Mouse (Mus musculus) frontal cortex, postnatal 36 days (tissue): ENCODE measurements around the gene B4gat1.

ENCODE experiments used
- DNase-seq, 2 experiments: peaks; one replicate each; pipeline ENCODE4 v3.0.0; 2022; ENCODE audit warnings: low spot score in 2 of 2

The B4gat1 gene

DNA sequence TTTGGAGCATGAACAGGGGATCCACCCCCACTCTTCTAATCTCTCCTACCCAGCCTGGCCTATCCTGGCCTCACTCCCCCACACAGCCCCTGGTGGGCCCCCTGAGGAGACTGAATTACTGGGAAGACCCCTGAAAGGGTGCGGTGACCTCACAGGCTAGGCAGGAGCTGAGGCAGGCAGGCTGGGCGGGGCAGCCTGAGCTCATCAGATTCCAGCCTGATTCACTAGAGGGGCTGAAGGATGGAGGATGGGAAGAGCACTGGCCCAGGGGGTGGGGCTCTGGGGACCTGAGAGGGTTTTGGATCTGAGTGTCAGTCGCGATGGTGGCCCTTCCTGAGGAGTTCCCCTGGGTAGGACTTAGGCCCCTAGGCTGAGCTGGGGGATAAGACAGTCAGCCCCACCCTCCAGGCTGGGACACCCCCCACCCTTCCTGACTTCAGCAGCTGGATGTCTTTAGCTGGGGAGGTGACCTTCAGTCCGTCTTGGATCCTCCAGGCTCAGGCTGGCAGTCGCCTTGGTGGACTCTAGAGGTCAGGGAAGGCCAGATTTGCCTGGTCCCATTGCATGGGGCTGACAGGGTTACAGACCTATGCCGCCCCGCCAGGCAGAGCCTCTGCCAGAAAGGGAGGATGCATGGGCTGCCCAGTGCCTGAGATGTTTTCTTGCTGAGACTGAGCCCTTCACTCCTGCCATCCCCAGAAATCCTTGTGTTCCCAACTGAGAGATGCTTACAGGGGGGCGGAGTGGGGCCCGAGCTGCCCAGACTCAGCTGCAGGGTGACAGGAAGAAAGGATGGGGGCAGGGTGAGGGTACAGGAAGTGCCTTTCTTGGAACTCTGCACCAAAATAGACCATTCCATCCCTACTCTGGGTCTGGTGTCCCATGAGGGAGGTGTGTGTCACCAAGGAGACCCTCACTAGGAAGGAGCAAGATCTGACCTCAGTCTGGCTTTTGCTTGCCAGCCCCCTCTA is 20.5 kb downstream of the B4gat1 start:
- DNase-seq, result no peak

DNA sequence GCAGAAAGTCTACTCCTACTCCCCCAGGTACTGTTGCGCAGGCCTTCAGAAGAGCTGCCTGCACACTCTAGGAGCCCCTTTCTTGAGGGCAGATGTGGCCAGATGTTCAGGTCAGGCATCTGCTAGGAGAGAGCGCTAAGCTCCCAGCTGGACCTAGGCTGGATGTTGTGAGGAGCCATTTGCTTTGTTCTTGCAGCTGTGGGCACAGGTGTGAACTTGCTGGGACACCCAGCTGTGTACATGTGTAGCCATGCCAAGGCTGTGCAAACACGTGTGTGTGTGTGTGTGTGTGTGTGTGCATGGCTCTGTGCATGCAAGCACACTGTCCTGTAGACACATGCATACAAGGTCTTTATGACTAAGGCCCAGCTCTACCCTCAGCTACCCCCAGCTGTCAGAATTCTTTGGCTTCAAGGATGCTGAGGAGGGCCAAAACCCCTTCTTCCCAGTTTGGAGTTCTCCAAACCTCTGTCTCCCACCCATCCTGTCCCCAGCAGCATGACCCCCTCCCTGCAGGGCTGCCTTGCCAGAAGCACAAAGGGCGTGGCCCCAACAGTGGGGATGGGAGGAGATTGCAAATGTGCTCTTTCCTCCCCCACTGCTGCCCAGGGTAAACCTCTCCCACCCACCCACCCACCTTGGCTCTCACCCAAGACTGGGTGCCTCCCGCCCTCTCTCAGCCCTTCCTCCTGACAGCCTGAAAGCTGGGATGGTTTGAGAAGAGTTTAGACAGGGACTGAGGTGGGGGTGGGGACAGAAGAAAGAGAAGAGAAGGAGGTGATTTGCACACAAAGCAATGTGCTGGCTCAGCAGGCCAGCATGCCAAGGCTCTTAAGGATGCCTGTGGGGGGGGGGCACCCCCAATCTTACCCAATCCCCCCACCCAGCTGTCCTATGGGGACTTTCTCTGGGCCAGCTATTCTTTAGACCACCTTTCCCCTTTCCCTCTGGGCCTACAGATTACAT is 22.0 kb downstream of the B4gat1 start:
- no peak for DNase-seq

- DNase-seq, result no peak
Observed at GRCm38 (mm10) chr19:5062041-5062440, 23.4 kb downstream of the B4gat1 start.

GRCm38 (mm10) chr19:5062446-5062845 is 23.8 kb downstream of the B4gat1 start:
- DNase-seq, result no peak

- no peak for DNase-seq
Observed at GRCm38 (mm10) chr19:5065104-5065503, 26.5 kb downstream of the B4gat1 start.

GRCm38 (mm10) chr19:5067040-5067799 is 28.6 kb downstream of the B4gat1 start:
- no peak for DNase-seq

DNA sequence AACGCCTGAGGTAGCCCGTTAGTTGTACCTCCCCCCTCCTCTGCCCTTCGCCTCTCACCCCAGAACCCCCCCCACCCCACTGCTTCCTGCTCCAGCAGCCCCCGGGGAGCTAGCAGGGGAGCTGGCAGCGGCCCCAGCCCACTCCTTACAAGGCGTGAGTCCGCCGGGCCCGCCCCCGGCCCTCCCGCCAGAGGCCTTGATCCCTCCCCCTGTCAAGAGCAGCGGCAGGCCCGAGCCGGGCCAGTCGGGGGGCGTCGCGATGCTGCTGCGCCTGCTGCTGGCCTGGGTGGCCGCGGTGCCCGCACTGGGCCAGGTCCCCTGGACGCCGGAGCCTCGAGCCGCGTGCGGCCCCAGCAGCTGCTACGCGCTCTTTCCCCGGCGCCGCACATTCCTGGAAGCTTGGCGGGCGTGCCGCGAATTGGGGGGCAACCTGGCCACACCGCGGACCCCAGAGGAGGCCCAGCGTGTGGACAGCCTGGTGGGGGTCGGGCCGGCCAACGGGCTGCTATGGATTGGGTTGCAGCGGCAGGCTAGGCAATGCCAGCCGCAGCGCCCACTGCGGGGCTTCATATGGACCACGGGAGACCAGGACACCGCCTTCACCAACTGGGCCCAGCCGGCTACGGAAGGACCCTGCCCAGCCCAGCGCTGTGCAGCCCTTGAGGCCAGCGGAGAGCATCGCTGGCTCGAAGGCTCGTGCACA is 29.4 kb downstream of the B4gat1 start, which contains the start of gene Cd248:
TSS of gene Cd248 (plus strand) at position 212 of the 703 bp plus-strand sequence.
- peak in 1 of 2 experiments; percentile 15 for DNase-seq

GRCm38 (mm10) chr19:5068570-5069234 is 30.1 kb downstream of the B4gat1 start:
- DNase-seq, result no peak

- no peak for DNase-seq
Observed at GRCm38 (mm10) chr19:5069486-5069885, 30.9 kb downstream of the B4gat1 start.

DNA sequence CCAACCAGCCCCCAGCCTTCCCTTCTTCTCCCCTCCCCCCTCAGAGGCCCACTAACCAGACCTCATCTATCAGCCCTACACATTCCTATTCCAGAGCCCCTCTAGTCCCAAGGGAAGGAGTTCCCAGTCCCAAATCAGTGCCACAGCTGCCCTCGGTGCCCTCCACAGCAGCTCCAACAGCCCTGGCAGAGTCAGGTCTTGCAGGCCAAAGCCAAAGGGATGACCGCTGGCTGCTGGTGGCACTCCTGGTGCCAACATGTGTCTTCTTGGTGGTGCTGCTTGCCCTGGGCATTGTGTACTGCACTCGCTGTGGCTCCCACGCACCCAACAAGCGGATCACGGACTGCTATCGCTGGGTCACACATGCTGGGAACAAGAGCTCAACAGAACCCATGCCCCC is 31.4 kb downstream of the B4gat1 start:
- DNase-seq, result no peak

DNA sequence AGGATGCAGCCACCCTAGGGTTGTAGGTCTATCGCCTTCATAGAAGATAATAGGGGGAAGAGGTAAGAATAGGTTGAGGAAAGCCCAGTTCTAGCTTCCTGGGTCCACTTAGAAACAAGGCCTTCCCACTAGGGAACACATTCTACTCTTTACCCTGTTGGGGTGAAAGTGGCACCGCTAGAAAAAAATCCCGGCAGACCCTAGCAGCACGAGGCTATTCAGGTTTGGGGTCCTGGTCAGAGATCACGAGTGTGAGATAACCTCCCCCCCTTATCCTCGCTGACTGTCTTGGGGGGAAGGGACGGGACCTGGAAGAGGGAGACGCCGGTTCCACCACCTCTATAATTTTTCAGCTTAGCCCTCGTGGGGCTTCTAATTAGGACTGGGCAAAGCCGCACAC is 32.5 kb downstream of the B4gat1 start:
- no peak for DNase-seq

DNA sequence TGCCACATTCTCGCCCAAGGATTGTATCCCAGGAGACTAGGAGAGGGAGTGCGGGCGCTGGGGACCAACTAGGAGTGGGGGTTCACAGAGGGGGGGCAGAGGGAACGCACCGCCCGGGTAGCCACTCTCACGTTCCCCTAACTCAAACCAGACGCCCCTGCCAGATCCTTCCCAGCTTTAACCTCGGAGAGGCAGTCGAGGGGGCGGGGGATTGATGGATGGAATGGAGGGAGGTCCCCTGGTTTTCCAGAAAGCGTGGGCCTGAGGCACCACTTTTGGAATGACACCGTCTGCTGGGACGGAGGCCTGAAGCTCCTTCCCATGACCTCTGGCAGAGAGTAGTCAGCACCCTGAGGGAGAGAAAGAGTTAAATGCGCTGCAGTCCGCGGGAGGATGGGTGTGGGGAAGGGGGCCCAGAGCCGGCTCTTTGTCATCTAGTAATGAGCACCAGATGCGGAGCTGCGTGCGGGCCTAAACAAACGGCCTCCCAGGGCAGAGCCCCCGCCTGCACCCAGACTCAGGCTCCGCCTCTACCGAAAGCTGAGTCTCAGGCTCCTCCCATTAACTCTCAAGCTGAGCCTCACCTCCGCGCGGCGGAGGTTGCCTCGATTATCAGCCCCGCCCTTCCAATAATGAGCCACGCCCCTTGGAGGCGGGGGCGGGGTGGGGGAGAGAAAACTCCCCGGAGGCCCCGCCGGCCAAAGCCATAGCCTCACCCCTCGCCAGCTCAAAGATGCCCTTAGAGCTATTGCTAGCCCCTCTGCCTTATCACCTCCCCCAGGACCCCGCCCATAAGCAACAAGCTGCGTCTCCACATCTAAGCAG is 33.1 kb downstream of the B4gat1 start:
- DNase-seq, result peak in 1 of 2 experiments; percentile 50

DNA sequence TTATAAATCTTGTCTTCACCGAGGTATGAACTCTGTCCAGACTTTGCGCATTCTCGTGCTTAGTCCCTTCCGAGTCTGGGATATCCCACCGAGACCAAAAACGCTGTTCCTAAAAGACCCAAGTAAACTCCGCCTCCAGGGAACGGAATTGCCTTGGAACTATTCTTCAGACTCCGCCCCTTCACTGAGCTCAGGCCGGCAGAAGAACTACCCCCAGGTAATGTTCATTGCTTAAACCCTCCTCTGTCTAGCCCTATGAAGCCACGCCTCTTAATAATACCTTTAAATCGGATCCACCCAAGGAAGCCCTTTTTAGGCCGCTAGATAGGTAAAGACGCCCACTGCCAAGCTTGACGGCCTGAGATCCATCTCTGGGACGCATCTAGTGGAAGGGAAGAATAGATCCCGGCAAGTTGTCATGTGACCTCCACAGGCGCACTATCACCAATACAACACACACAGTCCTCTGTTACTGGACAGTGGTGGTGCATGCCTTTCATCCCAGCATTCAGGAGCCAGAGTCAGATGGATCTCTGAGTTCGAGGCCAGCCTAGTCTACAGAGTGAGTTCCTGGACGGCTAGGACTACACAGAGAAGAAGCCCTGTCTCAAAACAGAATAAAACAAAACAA is 33.9 kb downstream of the B4gat1 start:
- peak in 1 of 2 experiments; percentile 4 for DNase-seq

DNA sequence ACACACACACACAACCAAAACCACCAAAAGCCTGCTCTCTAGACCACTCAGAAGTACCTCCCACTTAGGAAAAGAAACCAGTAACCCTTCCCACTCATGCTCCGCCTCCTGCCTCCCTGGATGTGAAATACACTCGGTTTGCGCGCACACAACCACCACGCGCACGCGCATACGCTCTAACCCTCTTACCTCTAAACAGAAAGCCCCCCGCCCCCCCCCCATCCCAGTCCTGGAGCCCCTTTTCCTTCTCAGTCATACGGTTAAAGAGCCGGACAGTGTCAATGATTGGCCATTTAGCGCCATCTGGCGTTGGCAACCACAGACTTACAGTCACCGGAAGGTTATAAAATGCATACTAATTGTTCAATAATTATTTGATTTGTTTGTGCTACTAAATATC is 34.4 kb downstream of the B4gat1 start:
- DNase-seq, result peak in 1 of 2 experiments; percentile 28

DNA sequence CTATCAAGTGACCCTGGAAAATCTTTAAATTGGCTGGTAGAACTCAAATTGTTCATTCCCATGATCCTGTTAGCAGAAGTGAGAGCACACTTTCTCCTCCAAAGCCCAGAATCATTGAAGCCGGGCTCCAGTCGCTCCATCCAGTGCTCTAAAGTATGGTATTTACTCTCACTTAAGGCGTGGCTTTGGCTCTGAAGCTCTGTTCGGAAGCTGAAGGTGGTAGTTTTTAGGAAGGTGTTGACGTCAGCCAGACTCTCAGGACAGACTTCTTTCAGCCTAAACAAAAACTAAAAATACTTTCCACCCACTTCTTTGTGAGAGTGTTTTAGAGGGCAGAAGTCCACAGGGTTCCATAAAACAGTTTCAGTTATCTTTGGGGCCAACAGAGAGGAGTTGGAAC is 34.9 kb downstream of the B4gat1 start:
- peak in 1 of 2 experiments; percentile 16 for DNase-seq

DNA sequence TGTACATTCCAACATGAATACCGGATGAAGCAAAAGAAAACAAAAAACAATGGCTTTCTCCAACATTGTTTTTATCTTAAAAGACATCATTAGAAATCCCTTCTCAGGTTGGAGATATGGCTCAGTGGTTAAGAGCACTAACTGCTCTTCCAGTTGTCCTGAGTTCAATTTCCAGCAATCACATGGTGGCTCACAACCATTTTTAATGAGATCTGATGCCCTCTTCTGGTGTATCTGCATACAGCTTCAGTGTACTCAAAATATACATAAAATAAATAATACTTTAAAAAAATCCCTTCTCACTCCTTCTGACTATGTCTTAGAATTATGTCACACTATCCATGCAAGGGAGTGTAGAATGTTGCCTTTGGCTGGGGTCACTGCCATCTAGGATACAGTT is 40.7 kb downstream of the B4gat1 start:
- no peak for DNase-seq

- no peak for DNase-seq
Observed at GRCm38 (mm10) chr19:5082005-5082404, 43.4 kb downstream of the B4gat1 start.

- no peak for DNase-seq
Observed at GRCm38 (mm10) chr19:5082596-5082995, 44.0 kb downstream of the B4gat1 start.
